Mouse (Mus musculus): ENCODE measurements around the gene Hcrt. TPM values are rescaled to one million over a fixed set of nuclear protein-coding genes. Genes with fewer than 3 reads are reported as not detected.

Gene Hcrt
- polyA plus RNA-seq, 1 experiment from 2014 or later = not detected

GRCm38 (mm10) chr11:100721254-100721653 lies 41.5 kb downstream of the Hcrt start:
- H3K36me3 ChIP-seq (ENCODE audit: control insufficient read depth, insufficient read depth, low read length) = peaks cover 11% of the 10 kb centered on the region; the same call in 1 of the 2 replicates
- no peak overlapping the region for H3K9ac ChIP-seq (ENCODE audit: low read length)
- H3K27me3 ChIP-seq (ENCODE audit: control insufficient read depth, insufficient read depth, low read length) = no peaks in the 10 kb centered on the region
- peaks cover 4% of the 10 kb centered on the region; the same call in 1 of the 2 replicates for H3K4me1 ChIP-seq (ENCODE audit: control insufficient read depth, insufficient read depth, low read length)
- WGBS = 63% methylated on average over 4 of the region's 4 CpGs
- no peak overlapping the region for H3K4me3 ChIP-seq (ENCODE audit: low read depth, low read length)
- no peak overlapping the region for H3K4me2 ChIP-seq
- DNase-seq (ENCODE audit: low spot score, missing footprints) (no peak), ATAC-seq (ENCODE audit: low FRiP score) (no peak)
- H3K9me3 ChIP-seq (ENCODE audit: control insufficient read depth, low read length) = no peaks in the 10 kb centered on the region
- no peak overlapping the region for H3K27ac ChIP-seq (ENCODE audit: low read depth, low read length)

DNA sequence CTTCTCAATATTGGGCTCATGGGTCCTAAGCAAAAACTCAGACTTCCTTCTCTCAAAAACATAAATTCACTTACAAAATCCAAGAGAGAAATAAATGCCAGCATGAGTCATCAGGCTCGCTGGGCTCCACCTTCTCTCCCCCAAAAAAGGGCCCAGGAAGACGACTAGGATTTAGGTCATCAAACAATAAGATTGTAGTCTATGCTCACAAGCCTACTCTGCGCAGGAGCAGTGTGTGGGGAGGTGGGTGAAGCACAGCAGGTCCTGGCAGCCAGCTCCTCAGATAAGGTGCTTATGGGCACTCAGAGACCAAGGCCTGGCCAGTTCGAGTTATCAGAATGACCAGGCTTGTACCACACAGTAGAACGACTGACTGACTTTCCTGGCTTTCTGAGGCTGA lies 42.4 kb downstream of the Hcrt start:
- Histone ChIP-seq H3K4me1 (ENCODE audit: control insufficient read depth, insufficient read depth, low read length) (peaks cover 4% of the 10 kb centered on the region; the same call in 1 of the 2 replicates), H3K4me2 (no peak overlapping the region), H3K36me3 (ENCODE audit: control insufficient read depth, insufficient read depth, low read length) (peaks cover 15% of the 10 kb centered on the region; the same call in 1 of the 2 replicates), H3K27ac (ENCODE audit: low read depth, low read length) (no peak overlapping the region), H3K9me3 (ENCODE audit: control insufficient read depth, low read length) (no peaks in the 10 kb centered on the region), H3K9ac (ENCODE audit: low read length) (no peak overlapping the region), H3K4me3 (ENCODE audit: low read depth, low read length) (no peak overlapping the region), H3K27me3 (ENCODE audit: control insufficient read depth, insufficient read depth, low read length) (no peaks in the 10 kb centered on the region)
- ATAC-seq (ENCODE audit: low FRiP score) = no peak
- WGBS = 76% methylated on average over 5 of the region's 5 CpGs
- no peak for DNase-seq (ENCODE audit: low spot score, missing footprints)

DNA sequence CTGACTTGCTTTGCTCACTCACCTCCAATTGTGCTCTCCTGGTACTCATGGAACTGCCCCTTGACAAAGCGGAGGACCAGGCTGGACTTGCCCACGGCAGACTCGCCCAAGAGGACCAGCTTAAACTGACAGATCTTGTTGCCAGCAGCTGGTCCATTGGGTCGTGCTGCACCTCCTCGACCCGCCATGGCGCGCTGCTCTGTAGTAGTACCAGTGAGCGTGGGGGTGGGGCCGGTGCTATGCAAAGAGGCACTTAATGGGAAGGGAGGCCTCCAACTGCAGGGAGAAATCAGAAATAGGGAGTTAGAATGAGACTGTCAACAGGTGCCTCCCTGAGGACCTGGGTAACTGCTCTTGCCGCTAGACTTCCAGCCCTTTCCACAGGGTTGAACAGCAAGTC lies 42.8 kb downstream of the Hcrt start:
- Histone ChIP-seq H3K4me1 (ENCODE audit: control insufficient read depth, insufficient read depth, low read length) (peaks cover 4% of the 10 kb centered on the region; the same call in 1 of the 2 replicates), H3K9me3 (ENCODE audit: control insufficient read depth, low read length) (no peaks in the 10 kb centered on the region), H3K9ac (ENCODE audit: low read length) (no peak overlapping the region), H3K4me3 (ENCODE audit: low read depth, low read length) (no peak overlapping the region), H3K27ac (ENCODE audit: low read depth, low read length) (no peak overlapping the region), H3K36me3 (ENCODE audit: control insufficient read depth, insufficient read depth, low read length) (peaks cover 15% of the 10 kb centered on the region; the same call in 1 of the 2 replicates), H3K27me3 (ENCODE audit: control insufficient read depth, insufficient read depth, low read length) (no peaks in the 10 kb centered on the region), H3K4me2 (no peak overlapping the region)
- DNase-seq (ENCODE audit: low spot score, missing footprints) (no peak), ATAC-seq (ENCODE audit: low FRiP score) (no peak)
- WGBS = 89% methylated on average over 11 of the region's 11 CpGs

- H3K4me1 ChIP-seq (ENCODE audit: control insufficient read depth, insufficient read depth, low read length) = peaks cover 4% of the 10 kb centered on the region
- 90% methylated on average over 3 of the region's 3 CpGs for WGBS
- H3K4me2 ChIP-seq = no peak overlapping the region
- no peaks in the 10 kb centered on the region for H3K27me3 ChIP-seq (ENCODE audit: control insufficient read depth, insufficient read depth, low read length)
- peaks cover 15% of the 10 kb centered on the region; the same call in 1 of the 2 replicates for H3K36me3 ChIP-seq (ENCODE audit: control insufficient read depth, insufficient read depth, low read length)
- no peak overlapping the region for H3K9ac ChIP-seq (ENCODE audit: low read length)
- DNase-seq (ENCODE audit: low spot score, missing footprints) = no peak
- H3K4me3 ChIP-seq (ENCODE audit: low read depth, low read length) = no peak overlapping the region
- ATAC-seq (ENCODE audit: low FRiP score) = no peak
- H3K27ac ChIP-seq (ENCODE audit: low read depth, low read length) = no peak overlapping the region
- no peaks in the 10 kb centered on the region for H3K9me3 ChIP-seq (ENCODE audit: control insufficient read depth, low read length)
These were observed 43.4 kb downstream of the Hcrt start for GRCm38 (mm10) chr11:100719312-100719711.

GRCm38 (mm10) chr11:100718866-100719265 lies 43.9 kb downstream of the Hcrt start:
- Histone ChIP-seq H3K4me3 (ENCODE audit: low read depth, low read length) (no peak overlapping the region), H3K27ac (ENCODE audit: low read depth, low read length) (no peak overlapping the region), H3K36me3 (ENCODE audit: control insufficient read depth, insufficient read depth, low read length) (peaks cover 15% of the 10 kb centered on the region; the same call in 1 of the 2 replicates), H3K4me1 (ENCODE audit: control insufficient read depth, insufficient read depth, low read length) (peaks cover 8% of the 10 kb centered on the region), H3K9me3 (ENCODE audit: control insufficient read depth, low read length) (no peaks in the 10 kb centered on the region), H3K4me2 (no peak overlapping the region), H3K9ac (ENCODE audit: low read length) (no peak overlapping the region), H3K27me3 (ENCODE audit: control insufficient read depth, insufficient read depth, low read length) (no peaks in the 10 kb centered on the region)
- no peak for ATAC-seq (ENCODE audit: low FRiP score)
- DNase-seq (ENCODE audit: low spot score, missing footprints) = no peak
- WGBS = 97% methylated on average over 4 of the region's 4 CpGs

DNA sequence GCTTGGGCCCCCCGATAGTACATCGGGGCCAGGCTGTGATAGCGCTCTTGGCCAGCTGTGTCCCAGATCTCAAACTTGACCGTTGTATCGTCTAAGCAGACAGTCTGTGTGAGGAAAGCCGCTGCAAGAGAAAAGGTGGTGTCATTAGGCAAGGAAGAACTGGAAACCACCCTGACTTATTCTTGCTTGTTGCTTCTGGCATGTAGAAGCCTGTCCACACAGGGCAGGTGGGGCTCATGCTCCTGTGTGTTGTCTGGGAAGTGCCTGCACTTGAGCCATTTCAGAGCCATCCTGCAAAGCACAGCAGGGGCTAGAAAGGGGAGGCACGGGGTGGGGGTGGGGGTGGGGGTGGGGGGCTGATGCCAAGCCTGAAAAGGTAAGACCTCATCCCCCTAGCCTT lies 44.3 kb downstream of the Hcrt start:
- Histone ChIP-seq H3K9me3 (ENCODE audit: control insufficient read depth, low read length) (no peaks in the 10 kb centered on the region), H3K27me3 (ENCODE audit: control insufficient read depth, insufficient read depth, low read length) (no peaks in the 10 kb centered on the region), H3K27ac (ENCODE audit: low read depth, low read length) (no peak overlapping the region), H3K9ac (ENCODE audit: low read length) (no peak overlapping the region), H3K4me1 (ENCODE audit: control insufficient read depth, insufficient read depth, low read length) (peaks cover 12% of the 10 kb centered on the region), H3K4me3 (ENCODE audit: low read depth, low read length) (no peak overlapping the region), H3K36me3 (ENCODE audit: control insufficient read depth, insufficient read depth, low read length) (peaks cover 15% of the 10 kb centered on the region; the same call in 1 of the 2 replicates), H3K4me2 (no peak overlapping the region)
- DNase-seq (ENCODE audit: low spot score, missing footprints) (no peak), ATAC-seq (ENCODE audit: low FRiP score) (no peak)
- WGBS = 93% methylated on average over 7 of the region's 7 CpGs

DNA sequence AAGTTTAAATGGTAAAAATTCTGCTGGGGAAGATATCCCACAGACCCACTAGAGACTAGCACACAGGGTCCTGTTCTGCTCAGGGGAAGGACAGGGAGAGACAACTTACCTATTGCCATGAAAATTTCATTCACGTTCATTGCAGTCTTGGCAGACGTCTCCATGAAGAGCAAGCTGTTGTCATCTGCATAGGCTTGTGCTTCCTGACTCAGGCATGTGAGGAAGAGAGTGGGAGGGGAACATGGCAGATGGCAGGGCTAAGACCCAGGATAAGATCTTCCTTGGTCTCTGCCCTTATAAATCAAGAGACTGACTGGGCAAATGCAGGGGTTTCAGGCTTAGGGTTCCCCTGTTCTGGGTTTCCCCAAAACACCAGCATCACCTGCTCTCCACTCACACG lies 46.1 kb downstream of the Hcrt start:
- DNase-seq (ENCODE audit: low spot score, missing footprints) (no peak), ATAC-seq (ENCODE audit: low FRiP score) (no peak)
- Histone ChIP-seq H3K4me2 (no peak overlapping the region), H3K4me1 (ENCODE audit: control insufficient read depth, insufficient read depth, low read length) (peaks cover 16% of the 10 kb centered on the region), H3K4me3 (ENCODE audit: low read depth, low read length) (no peak overlapping the region), H3K36me3 (ENCODE audit: control insufficient read depth, insufficient read depth, low read length) (peaks cover 15% of the 10 kb centered on the region; the same call in 1 of the 2 replicates), H3K27ac (ENCODE audit: low read depth, low read length) (no peak overlapping the region), H3K9me3 (ENCODE audit: control insufficient read depth, low read length) (no peaks in the 10 kb centered on the region), H3K27me3 (ENCODE audit: control insufficient read depth, insufficient read depth, low read length) (no peaks in the 10 kb centered on the region), H3K9ac (ENCODE audit: low read length) (no peak overlapping the region)
- 92% methylated on average over 3 of the region's 3 CpGs for WGBS

DNA sequence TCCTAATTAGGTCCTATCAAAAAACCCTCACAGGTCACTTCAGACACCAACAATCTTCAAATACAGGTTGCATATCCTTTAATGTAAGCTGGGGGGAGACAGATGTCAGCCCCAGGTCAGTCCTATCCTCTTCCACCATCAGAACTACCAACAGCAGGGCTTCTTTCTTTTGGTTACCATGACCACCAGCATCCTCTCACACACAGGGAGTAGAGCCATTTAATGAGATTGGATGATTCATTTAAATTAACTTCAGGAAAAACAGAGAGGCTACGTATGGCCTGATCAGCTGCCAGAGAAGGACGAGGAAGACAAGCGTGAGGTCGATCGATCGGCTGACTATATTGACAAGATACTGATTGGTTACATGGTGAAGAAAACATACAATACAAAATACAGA lies 47.8 kb downstream of the Hcrt start:
- Histone ChIP-seq H3K4me3 (ENCODE audit: low read depth, low read length) (no peak overlapping the region), H3K4me2 (no peak overlapping the region), H3K9ac (ENCODE audit: low read length) (no peak overlapping the region), H3K27ac (ENCODE audit: low read depth, low read length) (no peak overlapping the region), H3K9me3 (ENCODE audit: control insufficient read depth, low read length) (no peaks in the 10 kb centered on the region), H3K4me1 (ENCODE audit: control insufficient read depth, insufficient read depth, low read length) (peaks cover 17% of the 10 kb centered on the region), H3K27me3 (ENCODE audit: control insufficient read depth, insufficient read depth, low read length) (no peaks in the 10 kb centered on the region), H3K36me3 (ENCODE audit: control insufficient read depth, insufficient read depth, low read length) (peaks cover 15% of the 10 kb centered on the region; the same call in 1 of the 2 replicates)
- DNase-seq (ENCODE audit: low spot score, missing footprints) = no peak
- 79% methylated on average over 6 of the region's 6 CpGs for WGBS
- ATAC-seq (ENCODE audit: low FRiP score) = no peak

GRCm38 (mm10) chr11:100714534-100714915 lies 48.2 kb downstream of the Hcrt start:
- DNase-seq (ENCODE audit: low spot score, missing footprints) (peak; percentile 95), ATAC-seq (ENCODE audit: low FRiP score) (no peak)
- no peak overlapping the region for H3K4me3 ChIP-seq (ENCODE audit: low read depth, low read length)
- H3K27me3 ChIP-seq (ENCODE audit: control insufficient read depth, insufficient read depth, low read length) = no peaks in the 10 kb centered on the region
- no peak overlapping the region for H3K9ac ChIP-seq (ENCODE audit: low read length)
- no peak overlapping the region for H3K27ac ChIP-seq (ENCODE audit: low read depth, low read length)
- 50% methylated on average over 6 of the region's 6 CpGs for WGBS
- no peak overlapping the region; the same call in 1 of the 2 replicates for H3K4me2 ChIP-seq
- H3K36me3 ChIP-seq (ENCODE audit: control insufficient read depth, insufficient read depth, low read length) = peaks cover 15% of the 10 kb centered on the region
- H3K9me3 ChIP-seq (ENCODE audit: control insufficient read depth, low read length) = no peaks in the 10 kb centered on the region
- peaks cover 17% of the 10 kb centered on the region for H3K4me1 ChIP-seq (ENCODE audit: control insufficient read depth, insufficient read depth, low read length)

Data from midbrain, embryonic 11.5 days (tissue).